Mouse (Mus musculus): ENCODE results near the gene Sstr5. TPM values are rescaled to one million over a fixed set of nuclear protein-coding genes. Genes with fewer than 3 reads are reported as not detected.

Sstr5 gene
- polyA plus RNA-seq, 1 experiment from 2014 or later, result not detected

DNA sequence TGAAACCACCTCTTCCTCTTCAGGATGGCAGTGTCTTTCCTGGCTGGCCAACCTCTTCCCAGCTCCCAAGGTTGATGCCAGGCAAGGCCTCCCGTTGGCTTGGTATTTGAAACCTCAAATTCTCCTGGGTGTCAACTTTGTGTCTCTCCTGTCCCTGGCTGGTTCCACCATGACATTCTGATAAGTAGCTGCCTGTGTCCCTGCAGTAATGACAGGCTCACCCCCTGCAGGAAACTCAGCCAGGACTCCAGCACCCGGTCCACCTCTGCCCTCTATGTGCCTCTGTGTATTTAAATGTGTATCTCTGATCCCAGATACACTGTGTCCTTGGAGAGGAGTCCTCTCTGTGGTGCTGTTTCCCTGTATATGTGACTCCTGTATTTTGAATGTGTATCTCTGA is 30.8 kb downstream of the Sstr5 start:
- H3K27ac ChIP-seq (ENCODE audit: low read length), result no peak overlapping the region
- H3K4me2 ChIP-seq (ENCODE audit: low read depth, low read length), result no peak overlapping the region
- H3K4me3 ChIP-seq (ENCODE audit: low read depth, low read length), result no peak overlapping the region
- H3K27me3 ChIP-seq (ENCODE audit: control insufficient read depth, insufficient read depth, low read depth, low read length), result no peaks in the 10 kb centered on the region
- H3K9ac ChIP-seq (ENCODE audit: low read depth, low read length), result no peak overlapping the region
- 40% methylated on average over 2 of the region's 2 CpGs for whole genome bisulfite sequencing (ENCODE audit: insufficient replicate concordance)
- no peaks in the 10 kb centered on the region for H3K36me3 ChIP-seq (ENCODE audit: control insufficient read depth, insufficient read depth)
- ATAC-seq (ENCODE audit: low read depth), result no peak
- no peaks in the 10 kb centered on the region for H3K4me1 ChIP-seq (ENCODE audit: control insufficient read depth, low read depth, low read length)
- H3K9me3 ChIP-seq (replicated peaks; ENCODE audit: control insufficient read depth, low read length), result no peaks in the 10 kb centered on the region

DNA sequence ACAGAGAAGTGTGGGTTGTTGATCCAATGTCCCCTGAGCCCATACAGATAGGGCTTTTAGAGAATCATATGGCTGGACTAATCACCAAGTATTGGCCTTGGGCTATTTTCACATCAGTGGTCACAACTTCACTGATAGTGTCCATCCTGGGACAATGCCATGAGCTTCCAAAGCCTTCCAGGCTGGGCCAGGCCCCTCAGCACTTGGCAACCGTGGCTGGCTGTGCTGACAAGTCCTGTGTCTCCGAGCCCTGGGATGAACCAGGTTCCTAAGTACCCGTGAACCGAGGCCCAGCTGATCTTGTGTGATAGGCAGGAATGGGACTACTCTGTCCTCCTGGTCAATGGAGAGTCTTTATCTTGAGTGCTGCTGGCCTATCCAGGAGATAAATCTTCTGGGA is 33.0 kb downstream of the Sstr5 start:
- H3K9me3 ChIP-seq (replicated peaks; ENCODE audit: control insufficient read depth, low read length), result no peaks in the 10 kb centered on the region
- H3K27me3 ChIP-seq (ENCODE audit: control insufficient read depth, insufficient read depth, low read depth, low read length), result no peaks in the 10 kb centered on the region
- no peak overlapping the region for H3K27ac ChIP-seq (ENCODE audit: low read length)
- 41% methylated on average over 4 of the region's 4 CpGs for WGBS (ENCODE audit: insufficient replicate concordance)
- no peak overlapping the region for H3K9ac ChIP-seq (ENCODE audit: low read depth, low read length)
- H3K4me2 ChIP-seq (ENCODE audit: low read depth, low read length), result no peak overlapping the region
- ATAC-seq (ENCODE audit: low read depth), result no peak
- H3K4me3 ChIP-seq (ENCODE audit: low read depth, low read length), result no peak overlapping the region
- no peaks in the 10 kb centered on the region for H3K36me3 ChIP-seq (ENCODE audit: control insufficient read depth, insufficient read depth)
- H3K4me1 ChIP-seq (ENCODE audit: control insufficient read depth, low read depth, low read length), result no peaks in the 10 kb centered on the region

DNA sequence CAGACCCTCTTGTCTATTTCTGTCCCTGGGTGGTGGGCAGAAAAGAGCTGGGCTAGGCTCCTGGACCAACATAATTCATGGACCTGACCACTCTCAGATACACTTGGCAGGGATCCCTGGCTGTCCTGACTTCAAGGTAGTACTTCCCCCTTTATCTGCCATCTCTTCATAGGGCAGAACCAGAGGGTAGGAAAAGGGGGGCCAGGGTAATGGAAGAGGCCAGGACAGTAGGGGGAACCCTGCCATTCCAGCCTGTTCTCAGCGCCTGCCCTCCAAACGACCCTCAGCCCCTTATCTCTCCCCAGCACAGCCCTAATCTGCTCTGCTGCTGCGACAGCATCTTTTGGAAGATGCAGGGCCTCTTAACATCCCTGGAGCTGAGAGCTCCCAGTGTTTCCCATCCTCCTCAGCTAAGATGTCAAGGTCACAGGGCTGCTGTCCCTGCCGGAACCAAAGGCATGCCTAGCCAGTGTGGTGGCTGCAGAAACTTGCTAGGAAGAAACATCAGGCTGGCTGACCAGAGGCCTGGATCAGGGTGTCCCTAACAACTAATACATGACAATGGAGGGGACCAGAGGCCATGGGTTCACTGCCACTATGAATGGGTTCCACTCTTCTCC is 33.7 kb downstream of the Sstr5 start:
- H3K27ac ChIP-seq (ENCODE audit: low read length), result no peak overlapping the region
- no peaks in the 10 kb centered on the region for H3K9me3 ChIP-seq (replicated peaks; ENCODE audit: control insufficient read depth, low read length)
- 28% methylated on average over 4 of the region's 4 CpGs for whole genome bisulfite sequencing (ENCODE audit: insufficient replicate concordance)
- no peak overlapping the region for H3K4me2 ChIP-seq (ENCODE audit: low read depth, low read length)
- H3K27me3 ChIP-seq (ENCODE audit: control insufficient read depth, insufficient read depth, low read depth, low read length), result no peaks in the 10 kb centered on the region
- H3K36me3 ChIP-seq (ENCODE audit: control insufficient read depth, insufficient read depth), result no peaks in the 10 kb centered on the region
- ATAC-seq (ENCODE audit: low read depth), result no peak
- H3K9ac ChIP-seq (ENCODE audit: low read depth, low read length), result no peak overlapping the region
- no peaks in the 10 kb centered on the region for H3K4me1 ChIP-seq (ENCODE audit: control insufficient read depth, low read depth, low read length)
- H3K4me3 ChIP-seq (ENCODE audit: low read depth, low read length), result no peak overlapping the region

DNA sequence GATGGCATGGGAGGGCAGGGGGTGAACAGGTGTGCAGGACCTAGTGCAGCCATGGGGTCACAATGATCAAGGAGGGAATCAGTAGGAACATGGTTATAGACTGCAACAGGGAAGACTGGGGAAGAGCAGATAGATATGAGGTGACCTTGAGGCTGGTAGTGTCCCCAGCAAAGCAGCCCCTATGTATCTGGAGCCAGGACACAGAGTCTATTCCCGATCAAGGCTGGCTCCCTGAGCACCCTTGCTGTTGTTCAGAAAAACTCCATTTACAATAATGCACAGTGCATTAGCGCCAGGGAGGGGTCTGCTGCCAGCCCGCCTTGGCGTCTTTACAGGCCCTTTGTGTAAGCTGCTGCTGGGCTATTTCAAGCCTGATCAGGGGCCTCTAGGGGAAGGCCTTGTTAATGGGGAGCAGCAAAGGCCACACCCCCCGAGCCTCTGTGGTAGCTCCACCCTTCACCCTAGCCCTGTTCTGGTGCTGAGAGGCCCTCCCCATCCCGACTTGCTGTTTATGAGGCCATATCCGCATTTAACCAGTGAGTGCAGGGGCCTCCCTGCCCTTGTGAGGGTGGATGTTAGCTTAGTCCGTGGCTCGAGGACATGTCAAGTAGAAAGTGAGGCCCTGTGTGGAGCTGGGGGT is 34.7 kb downstream of the Sstr5 start:
- ATAC-seq (ENCODE audit: low read depth), result no peak
- no peak overlapping the region for H3K27ac ChIP-seq (ENCODE audit: low read length)

DNA sequence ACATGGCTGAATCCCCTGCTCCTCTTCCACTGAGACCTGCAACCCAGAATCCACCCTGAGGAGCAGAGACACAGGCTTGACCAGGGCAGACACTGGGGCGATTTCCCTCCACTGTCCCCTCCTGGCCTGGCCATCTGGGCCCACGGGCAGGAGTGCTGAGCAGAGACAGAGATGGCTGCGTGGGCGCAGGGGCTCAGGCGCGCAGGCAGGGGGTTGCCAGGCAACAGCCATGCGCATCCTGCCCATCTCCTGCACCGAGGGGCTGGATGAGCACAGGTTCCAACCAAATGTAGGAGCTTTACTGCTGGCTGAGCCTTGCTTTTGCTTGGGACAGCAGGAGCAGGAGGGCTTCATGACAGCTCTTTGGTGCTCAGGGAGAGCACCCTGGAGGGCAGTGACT is 40.5 kb downstream of the Sstr5 start:
- Histone ChIP-seq H3K27ac (ENCODE audit: low read length) (no peak overlapping the region), H3K27me3 (ENCODE audit: control insufficient read depth, insufficient read depth, low read depth, low read length) (no peaks in the 10 kb centered on the region), H3K4me3 (ENCODE audit: low read depth, low read length) (no peak overlapping the region), H3K9ac (ENCODE audit: low read depth, low read length) (no peak overlapping the region), H3K36me3 (ENCODE audit: control insufficient read depth, insufficient read depth) (no peaks in the 10 kb centered on the region), H3K4me2 (ENCODE audit: low read depth, low read length) (no peak overlapping the region), H3K9me3 (replicated peaks; ENCODE audit: control insufficient read depth, low read length) (no peaks in the 10 kb centered on the region), H3K4me1 (ENCODE audit: control insufficient read depth, low read depth, low read length) (no peaks in the 10 kb centered on the region)
- 40% methylated on average over 8 of the region's 8 CpGs for WGBS (ENCODE audit: insufficient replicate concordance)
- ATAC-seq (ENCODE audit: low read depth), result no peak

More for the DNA sequence above, 34.7 kb downstream of the Sstr5 start:
- H3K27me3 ChIP-seq (ENCODE audit: control insufficient read depth, insufficient read depth, low read depth, low read length), result no peaks in the 10 kb centered on the region
- no peak overlapping the region for H3K4me3 ChIP-seq (ENCODE audit: low read depth, low read length)
- 24% methylated on average over 9 of the region's 9 CpGs for WGBS (ENCODE audit: insufficient replicate concordance)
- H3K9me3 ChIP-seq (replicated peaks; ENCODE audit: control insufficient read depth, low read length), result no peaks in the 10 kb centered on the region
- no peaks in the 10 kb centered on the region for H3K4me1 ChIP-seq (ENCODE audit: control insufficient read depth, low read depth, low read length)
- no peak overlapping the region for H3K9ac ChIP-seq (ENCODE audit: low read depth, low read length)
- no peaks in the 10 kb centered on the region for H3K36me3 ChIP-seq (ENCODE audit: control insufficient read depth, insufficient read depth)
- H3K4me2 ChIP-seq (ENCODE audit: low read depth, low read length), result no peak overlapping the region

DNA sequence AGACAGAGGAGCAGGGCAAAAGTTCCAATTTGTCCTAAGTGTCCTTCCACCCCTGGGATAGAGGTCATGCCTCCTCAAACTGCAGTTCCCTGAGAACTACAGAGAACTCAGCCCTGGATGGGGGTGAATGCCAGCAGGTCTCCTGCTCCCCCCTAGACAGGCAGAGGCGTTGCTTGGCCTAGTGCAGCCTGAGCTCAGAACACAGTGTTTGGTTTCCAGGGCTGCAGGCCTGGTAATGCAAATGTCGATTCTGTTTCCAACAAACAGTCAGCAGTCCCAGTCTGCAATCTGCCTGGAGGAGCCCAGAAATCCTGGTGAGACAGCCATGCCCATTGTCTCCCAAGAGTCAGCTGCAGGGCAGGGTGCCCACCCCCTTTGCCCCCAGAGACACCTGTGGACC is 42.8 kb downstream of the Sstr5 start, which contains the start of gene Tekt4:
Gene Tekt4, plus strand, starts transcription at position 344 of the 400 bp plus-strand sequence.
- no peak within 1 kb of the TSS for H3K4me2 ChIP-seq (ENCODE audit: low read depth, low read length)
- no peaks in the 10 kb centered on the region for H3K4me1 ChIP-seq (ENCODE audit: control insufficient read depth, low read depth, low read length)
- ATAC-seq (ENCODE audit: low read depth), result no peak
- no peaks in the 10 kb centered on the region for H3K27me3 ChIP-seq (ENCODE audit: control insufficient read depth, insufficient read depth, low read depth, low read length)
- no peaks in the 10 kb centered on the region for H3K9me3 ChIP-seq (replicated peaks; ENCODE audit: control insufficient read depth, low read length)
- H3K36me3 ChIP-seq (ENCODE audit: control insufficient read depth, insufficient read depth), result no peaks in the 10 kb centered on the region
- no peak within 1 kb of the TSS for H3K9ac ChIP-seq (ENCODE audit: low read depth, low read length)
- WGBS (ENCODE audit: insufficient replicate concordance), result 41% methylated on average over 2 of the region's 2 CpGs
- H3K4me3 ChIP-seq (ENCODE audit: low read depth, low read length), result no peak within 1 kb of the TSS
- H3K27ac ChIP-seq (ENCODE audit: low read length), result no peak within 1 kb of the TSS

DNA sequence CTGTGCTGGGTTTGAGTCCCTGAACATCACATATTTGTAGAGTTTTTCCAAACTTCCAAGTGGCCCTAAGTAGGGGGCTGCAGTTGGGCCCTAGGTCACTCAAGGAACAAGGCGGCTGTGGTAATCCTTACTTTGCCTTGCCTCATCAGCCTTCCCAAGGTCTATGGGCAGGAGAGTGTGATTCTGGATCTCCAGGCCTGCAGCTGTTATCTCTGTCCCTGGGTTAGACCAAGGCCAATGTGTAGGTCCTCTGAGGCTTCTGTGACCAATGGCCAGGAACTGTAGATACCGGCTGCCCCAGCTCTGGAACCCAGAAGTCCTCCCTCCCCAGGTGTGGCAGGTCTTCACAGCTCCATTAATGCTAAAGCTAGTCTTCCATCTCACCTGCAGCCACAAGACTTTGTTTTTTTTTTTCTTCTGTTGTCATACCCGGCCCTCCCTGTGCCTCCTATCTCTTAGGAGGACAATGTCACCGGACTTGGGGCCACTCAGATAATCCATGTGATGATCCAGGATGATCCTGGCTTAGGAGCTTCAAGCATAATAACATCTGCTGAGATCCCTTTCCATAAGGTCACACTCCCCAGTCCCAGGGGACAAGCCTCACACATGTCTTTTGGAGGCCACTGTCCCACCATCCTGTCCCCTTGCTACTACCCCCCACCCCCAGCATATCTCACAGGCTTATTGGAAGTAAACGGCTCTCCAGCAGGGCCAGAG is 44.7 kb downstream of the Sstr5 start:
- Histone ChIP-seq H3K36me3 (ENCODE audit: control insufficient read depth, insufficient read depth) (no peaks in the 10 kb centered on the region), H3K4me2 (ENCODE audit: low read depth, low read length) (no peak overlapping the region), H3K9ac (ENCODE audit: low read depth, low read length) (no peak overlapping the region), H3K27ac (ENCODE audit: low read length) (no peak overlapping the region), H3K27me3 (ENCODE audit: control insufficient read depth, insufficient read depth, low read depth, low read length) (no peaks in the 10 kb centered on the region), H3K9me3 (replicated peaks; ENCODE audit: control insufficient read depth, low read length) (no peaks in the 10 kb centered on the region), H3K4me3 (ENCODE audit: low read depth, low read length) (no peak overlapping the region), H3K4me1 (ENCODE audit: control insufficient read depth, low read depth, low read length) (no peaks in the 10 kb centered on the region)
- no peak for ATAC-seq (ENCODE audit: low read depth)
- WGBS (ENCODE audit: insufficient replicate concordance), result 51% methylated on average over 5 of the region's 5 CpGs

DNA sequence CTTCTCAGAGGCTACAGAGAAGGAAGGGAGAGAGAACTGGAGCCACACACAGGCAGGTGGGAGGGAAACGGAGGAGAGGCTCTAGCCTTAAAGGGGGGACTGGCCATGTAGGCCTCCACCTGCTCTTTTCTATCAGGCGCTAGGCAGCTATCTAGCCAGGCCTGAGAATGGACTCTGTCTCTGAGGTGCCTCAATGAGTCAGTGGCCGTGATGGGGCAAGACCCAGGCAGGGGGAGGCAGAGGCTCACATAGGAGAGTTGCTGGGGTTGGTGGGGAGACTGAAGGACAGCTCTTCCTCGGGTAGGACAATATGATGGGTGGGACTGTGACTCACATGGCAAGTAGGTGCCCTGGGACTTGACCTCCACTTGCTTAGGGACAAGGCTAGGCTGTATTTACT is 46.8 kb downstream of the Sstr5 start:
- no peak overlapping the region for H3K9ac ChIP-seq (ENCODE audit: low read depth, low read length)
- H3K4me2 ChIP-seq (ENCODE audit: low read depth, low read length), result no peak overlapping the region
- H3K4me1 ChIP-seq (ENCODE audit: control insufficient read depth, low read depth, low read length), result no peaks in the 10 kb centered on the region
- no peaks in the 10 kb centered on the region for H3K27me3 ChIP-seq (ENCODE audit: control insufficient read depth, insufficient read depth, low read depth, low read length)
- no peak overlapping the region for H3K4me3 ChIP-seq (ENCODE audit: low read depth, low read length)
- 29% methylated on average over 4 of the region's 4 CpGs for WGBS (ENCODE audit: insufficient replicate concordance)
- H3K27ac ChIP-seq (ENCODE audit: low read length), result no peak overlapping the region
- no peaks in the 10 kb centered on the region for H3K9me3 ChIP-seq (replicated peaks; ENCODE audit: control insufficient read depth, low read length)
- no peak for ATAC-seq (ENCODE audit: low read depth)
- H3K36me3 ChIP-seq (ENCODE audit: control insufficient read depth, insufficient read depth), result no peaks in the 10 kb centered on the region

DNA sequence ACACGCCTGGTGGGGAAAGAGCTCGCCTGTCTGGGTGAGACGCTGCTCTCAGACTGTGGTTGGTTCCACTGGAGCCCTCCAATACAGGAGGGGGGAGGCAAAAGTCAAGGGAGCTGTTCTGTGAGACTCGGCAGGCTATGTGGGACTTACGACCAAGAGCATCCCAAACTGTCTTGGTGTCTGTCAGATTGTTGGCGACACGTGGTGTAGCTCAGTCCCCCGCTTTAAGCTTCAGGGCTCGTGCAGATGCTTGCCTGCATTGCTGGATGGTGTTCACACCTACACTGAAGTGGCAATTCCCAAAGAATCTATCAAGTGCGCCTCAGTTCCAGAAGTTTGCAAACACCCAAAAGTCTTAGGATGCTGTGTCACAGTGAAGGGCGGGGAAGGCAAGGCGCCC is 49.2 kb downstream of the Sstr5 start:
- Histone ChIP-seq H3K4me2 (ENCODE audit: low read depth, low read length) (no peak overlapping the region), H3K27ac (ENCODE audit: low read length) (no peak overlapping the region), H3K4me1 (ENCODE audit: control insufficient read depth, low read depth, low read length) (no peaks in the 10 kb centered on the region), H3K4me3 (ENCODE audit: low read depth, low read length) (no peak overlapping the region), H3K36me3 (ENCODE audit: control insufficient read depth, insufficient read depth) (no peaks in the 10 kb centered on the region), H3K27me3 (ENCODE audit: control insufficient read depth, insufficient read depth, low read depth, low read length) (no peaks in the 10 kb centered on the region), H3K9ac (ENCODE audit: low read depth, low read length) (no peak overlapping the region), H3K9me3 (replicated peaks; ENCODE audit: control insufficient read depth, low read length) (no peaks in the 10 kb centered on the region)
- 58% methylated on average over 12 of the region's 12 CpGs for WGBS (ENCODE audit: insufficient replicate concordance)
- no peak for ATAC-seq (ENCODE audit: low read depth)

All from liver, embryonic 16.5 days (tissue).